Comparison of ENCODE assay signal across 15 mouse cellular contexts in genomic region chr1:73905111-73905810, GRCm38 (mm10).
DNase-seq lines count a peak whose midpoint lies in the region; ATAC-seq lines count a peak whose summit lies in the region.
"Had no signal": no experiment of that assay in that cellular context is flagged by ENCODE, and none has a peak within 500 bp of the region (broad histone marks: within the 10 kb centered on the region; RNA-seq: fewer than 3 reads in every experiment).

No protein-coding gene starts in this region.

- H3K27me3 ChIP-seq in intestine, embryonic 14.5 days (replicated peaks; ENCODE audit: control insufficient read depth, insufficient read depth, low read length) = no peaks in the 10 kb centered on the region
- no peaks in the 10 kb centered on the region for H3K27me3 ChIP-seq in intestine, embryonic 15.5 days (replicated peaks)
- no peaks in the 10 kb centered on the region for H3K27me3 ChIP-seq in heart, embryonic 14.5 days (ENCODE audit: control insufficient read depth, insufficient read depth, low read length)
- no peaks in the 10 kb centered on the region for H3K27me3 ChIP-seq in forebrain, embryonic 16.5 days (replicated peaks; ENCODE audit: control insufficient read depth, insufficient read depth, low read length)
- H3K27me3 ChIP-seq: embryonic facial prominence, embryonic 13.5 days; forebrain, embryonic 15.5 days; limb, embryonic 12.5 days; neural tube, embryonic 13.5 days had no signal

- H3K27ac ChIP-seq in intestine, embryonic 14.5 days (ENCODE audit: low read depth) = no peak overlapping the region
- H3K27ac ChIP-seq in intestine, embryonic 15.5 days = no peak overlapping the region
- H3K27ac ChIP-seq in heart, embryonic 14.5 days (replicated peaks in 1 of 2; ENCODE audit: control insufficient read depth in 1 of 2, insufficient read depth in 1 of 2, low read depth in 2 of 2, low read length in 2 of 2) = peak overlapping the region in 1 of 2 experiments; percentile 83; a peak in 2 of 4 replicates
- H3K27ac ChIP-seq in forebrain, embryonic 16.5 days (ENCODE audit: low read length) = no peak overlapping the region
- H3K27ac ChIP-seq: embryonic facial prominence, embryonic 13.5 days; forebrain, embryonic 15.5 days; limb, embryonic 12.5 days; neural tube, embryonic 13.5 days had no signal

- DNase-seq in intestine, embryonic 14.5 days (ENCODE audit: low spot score) = peak; percentile 49
- peak; percentile 18 for DNase-seq in urinary bladder, adult 2 months (ENCODE audit: low spot score)
- no peak for DNase-seq in urinary bladder, postnatal 36 days (ENCODE audit: low spot score in 2 of 2)
- peak; percentile 46 for DNase-seq in testis, postnatal 10 days (ENCODE audit: low spot score)
- no peak for DNase-seq in layer of hippocampus, adult 18-20 months (ENCODE audit: low spot score in 2 of 2)
- DNase-seq: cerebellum, adult 9-11 months; midbrain, embryonic 14.5 days; right cerebral cortex, postnatal 4 days had no signal

- H3K36me3 ChIP-seq in intestine, embryonic 14.5 days (ENCODE audit: control insufficient read depth, insufficient read depth, low read length) = no peaks in the 10 kb centered on the region
- H3K36me3 ChIP-seq in intestine, embryonic 15.5 days = no peaks in the 10 kb centered on the region
- peaks cover 12% of the 10 kb centered on the region for H3K36me3 ChIP-seq in heart, embryonic 14.5 days (ENCODE audit: control insufficient read depth, insufficient read depth, low read length)
- no peaks in the 10 kb centered on the region for H3K36me3 ChIP-seq in forebrain, embryonic 16.5 days (ENCODE audit: control insufficient read depth, insufficient read depth)
- H3K36me3 ChIP-seq: forebrain, embryonic 15.5 days; neural tube, embryonic 13.5 days had no signal

- WGBS in intestine, embryonic 14.5 days = 42% methylated on average over 10 of the region's 10 CpGs
- WGBS in intestine, embryonic 15.5 days = 44% methylated on average over 10 of the region's 10 CpGs
- WGBS in heart, embryonic 14.5 days = 52% methylated on average over 10 of the region's 10 CpGs
- 74% methylated on average over 10 of the region's 10 CpGs for WGBS in forebrain, embryonic 16.5 days

- no peak overlapping the region for H3K4me3 ChIP-seq in intestine, embryonic 14.5 days (ENCODE audit: low read depth, low read length)
- no peak overlapping the region for H3K4me3 ChIP-seq in intestine, embryonic 15.5 days (replicated peaks)
- H3K4me3 ChIP-seq in heart, embryonic 14.5 days (ENCODE audit: control insufficient read depth in 1 of 2, insufficient read depth in 1 of 2, low read depth in 1 of 2, low read length in 2 of 2) = no peak overlapping the region
- H3K4me3 ChIP-seq in forebrain, embryonic 16.5 days (replicated peaks; ENCODE audit: low read length) = no peak overlapping the region
- H3K4me3 ChIP-seq: embryonic facial prominence, embryonic 13.5 days; forebrain, embryonic 15.5 days; limb, embryonic 12.5 days; neural tube, embryonic 13.5 days had no signal

- H3K9me3 ChIP-seq in intestine, embryonic 14.5 days (ENCODE audit: control insufficient read depth, low read length) = 0 out of 2 replicates have a peak, but pooled peaks cover 3% of the 10 kb centered on the region
- H3K9me3 ChIP-seq in intestine, embryonic 15.5 days = no peaks in the 10 kb centered on the region
- no peaks in the 10 kb centered on the region for H3K9me3 ChIP-seq in heart, embryonic 14.5 days (ENCODE audit: control insufficient read depth, low read length)
- H3K9me3 ChIP-seq in forebrain, embryonic 16.5 days (ENCODE audit: control insufficient read depth, low read length) = no peaks in the 10 kb centered on the region
- H3K9me3 ChIP-seq: embryonic facial prominence, embryonic 13.5 days; forebrain, embryonic 15.5 days; limb, embryonic 12.5 days; neural tube, embryonic 13.5 days had no signal

- no peak for ATAC-seq in intestine, embryonic 14.5 days (replicated peaks; ENCODE audit: low FRiP score, low TSS enrichment, low read depth)
- no peak for ATAC-seq in intestine, embryonic 15.5 days
- no peak for ATAC-seq in heart, embryonic 14.5 days (ENCODE audit: insufficient number of reproducible peaks, insufficient read depth, low FRiP score, low read depth)
- ATAC-seq in forebrain, embryonic 16.5 days = no peak
- ATAC-seq: forebrain, embryonic 15.5 days had no signal

- H3K4me1 ChIP-seq in intestine, embryonic 14.5 days (replicated peaks; ENCODE audit: control insufficient read depth, insufficient read depth, low read length) = 0 out of 2 replicates have a peak, but pooled peaks cover 5% of the 10 kb centered on the region
- H3K4me1 ChIP-seq in intestine, embryonic 15.5 days (replicated peaks) = peaks cover 17% of the 10 kb centered on the region
- H3K4me1 ChIP-seq in heart, embryonic 14.5 days (ENCODE audit: control insufficient read depth in 2 of 2, insufficient read depth in 2 of 2, low read length in 2 of 2) = peaks cover 20 to 35% of the 10 kb centered on the region in 2 experiments
- H3K4me1 ChIP-seq in forebrain, embryonic 16.5 days (replicated peaks; ENCODE audit: control insufficient read depth, insufficient read depth, low read length) = peaks cover 7% of the 10 kb centered on the region

- H3K4me2 ChIP-seq in intestine, embryonic 14.5 days (ENCODE audit: low read length) = no peak overlapping the region
- H3K4me2 ChIP-seq in intestine, embryonic 15.5 days (replicated peaks) = no peak overlapping the region
- H3K4me2 ChIP-seq in heart, embryonic 14.5 days (ENCODE audit: low read length) = no peak overlapping the region
- H3K4me2 ChIP-seq in forebrain, embryonic 16.5 days (ENCODE audit: low read length) = no peak overlapping the region
- H3K4me2 ChIP-seq: embryonic facial prominence, embryonic 13.5 days; forebrain, embryonic 15.5 days; limb, embryonic 12.5 days; neural tube, embryonic 13.5 days had no signal

- no peak overlapping the region for H3K9ac ChIP-seq in intestine, embryonic 14.5 days (ENCODE audit: low read length)
- H3K9ac ChIP-seq in intestine, embryonic 15.5 days = no peak overlapping the region
- H3K9ac ChIP-seq in heart, embryonic 14.5 days (ENCODE audit: low read length) = peak overlapping the region; percentile 39; the same call in 1 of the 2 replicates
- H3K9ac ChIP-seq in forebrain, embryonic 16.5 days (replicated peaks; ENCODE audit: low read depth, low read length) = no peak overlapping the region
- H3K9ac ChIP-seq: embryonic facial prominence, embryonic 13.5 days; forebrain, embryonic 15.5 days; limb, embryonic 12.5 days; neural tube, embryonic 13.5 days had no signal

Comparison
In these comparisons a context has a peak if more than half of its experiments do, and no peak if none do; other contexts are left out.
1. DNase-seq: peak in intestine, embryonic 14.5 days (single experiment), urinary bladder, adult 2 months (single experiment) and testis, postnatal 10 days (single experiment); none in urinary bladder, postnatal 36 days (0 of 2) and layer of hippocampus, adult 18-20 months (0 of 2).